ENCODE assay signal across 8 mouse cellular contexts in genomic region chr3:142743973-142744898, GRCm38 (mm10). TPM values are rescaled to one million over a fixed set of nuclear protein-coding genes. Genes with fewer than 3 reads are reported as not detected.
DNase-seq lines count a peak whose midpoint lies in the region; ATAC-seq lines count a peak whose summit lies in the region.

No protein-coding gene starts in this region.

- H3K4me1 ChIP-seq in limb, embryonic 10.5 days = no peaks in the 10 kb centered on the region
- H3K4me1 ChIP-seq in midbrain, embryonic 14.5 days (ENCODE audit: control insufficient read depth, insufficient read depth, low read length) = no peaks in the 10 kb centered on the region

- no peaks in the 10 kb centered on the region for H3K9me3 ChIP-seq in limb, embryonic 10.5 days (replicated peaks)
- no peaks in the 10 kb centered on the region for H3K9me3 ChIP-seq in midbrain, embryonic 14.5 days (ENCODE audit: control insufficient read depth, low read length)

- no peaks in the 10 kb centered on the region for H3K36me3 ChIP-seq in limb, embryonic 10.5 days
- no peaks in the 10 kb centered on the region for H3K36me3 ChIP-seq in midbrain, embryonic 14.5 days (ENCODE audit: control insufficient read depth, insufficient read depth, low read length)

- intact Hi-C loops in heart, postnatal 14 days (cut with DNase I) = no loop called here

- H3K4me3 ChIP-seq in limb, embryonic 10.5 days = no peak overlapping the region
- H3K4me3 ChIP-seq in midbrain, embryonic 14.5 days (replicated peaks; ENCODE audit: low read depth, low read length) = no peak overlapping the region

- DNase-seq in adrenal gland, adult 18-20 months (ENCODE audit: low spot score in 2 of 2) = peak; percentile 28 to 47
- no peak for DNase-seq in adrenal gland, postnatal 4 days (ENCODE audit: low spot score in 2 of 2)
- peak; percentile 93 for DNase-seq in ES-CJ7 (ENCODE audit: low read depth, low spot score)
- DNase-seq in cerebellum, postnatal 10 days = peak; percentile 53 to 59
- peak; percentile 42 to 60 for DNase-seq in heart, postnatal 14 days
- DNase-seq in limb, embryonic 10.5 days (ENCODE audit: low spot score) = peak; percentile 76
- peak; percentile 83 for DNase-seq in midbrain, embryonic 14.5 days
- peak; percentile 27 to 29 for DNase-seq in thymus, postnatal 36 days

- no peak overlapping the region for H3K4me2 ChIP-seq in midbrain, embryonic 14.5 days (ENCODE audit: low read length)

- ATAC-seq in midbrain, embryonic 14.5 days (ENCODE audit: low FRiP score, low TSS enrichment) = 0 out of 2 replicates have a peak, but pooled peaks have one; percentile 49

- H3K27me3 ChIP-seq in limb, embryonic 10.5 days (ENCODE audit: low read depth, poor library complexity, severe bottlenecking) = no peaks in the 10 kb centered on the region
- no peaks in the 10 kb centered on the region for H3K27me3 ChIP-seq in midbrain, embryonic 14.5 days (ENCODE audit: control insufficient read depth, insufficient read depth, low read length)

- 60% methylated on average over 21 of the region's 21 CpGs for WGBS in limb, embryonic 10.5 days
- WGBS in midbrain, embryonic 14.5 days = 61% methylated on average over 21 of the region's 21 CpGs

- H3K27ac ChIP-seq in limb, embryonic 10.5 days = no peak overlapping the region
- H3K27ac ChIP-seq in midbrain, embryonic 14.5 days (replicated peaks; ENCODE audit: low read depth, low read length) = no peak overlapping the region

- no peak overlapping the region for H3K9ac ChIP-seq in midbrain, embryonic 14.5 days (replicated peaks; ENCODE audit: low read length)

RNA-seq across cellular contexts. Expression of gene Gtf2b, which starts 20.6 kb away (rescaled TPM):
- total RNA-seq in adrenal gland, adult 18-20 months (2021) = 10 to 100 TPM; 54.0 to 67.5 TPM
- 10 to 100 TPM; 63.9 to 69.3 TPM for total RNA-seq in adrenal gland, postnatal 4 days (2021)
- total RNA-seq in heart, postnatal 14 days (2021) = 10 to 100 TPM; 20.4 to 21.7 TPM
- 88.7 and 95.4 TPM in 2 replicates for polyA plus RNA-seq in limb, embryonic 10.5 days (2016; fragmentation: Nextera tagmentation; extraction: Ambion mirVana)
- polyA plus RNA-seq in midbrain, embryonic 14.5 days (2014; fragmentation: Nextera tagmentation; extraction: Ambion mirVana) = 87.5 and 89.5 TPM in 2 replicates

RNA-seq across cellular contexts. Expression of gene Kyat3, which starts 43.4 kb away (rescaled TPM):
- 10 to 100 TPM; 21.4 to 23.4 TPM for total RNA-seq in adrenal gland, adult 18-20 months (2021)
- total RNA-seq in adrenal gland, postnatal 4 days (2021) = 10 to 100 TPM; 12.8 to 38.7 TPM
- total RNA-seq in heart, postnatal 14 days (2021) = 1 to 10 TPM; 5.4 to 8.2 TPM
- polyA plus RNA-seq in limb, embryonic 10.5 days (2016; fragmentation: Nextera tagmentation; extraction: Ambion mirVana) = 11.2 and 13.1 TPM in 2 replicates
- 2.7 and 4.2 TPM in 2 replicates for polyA plus RNA-seq in midbrain, embryonic 14.5 days (2014; fragmentation: Nextera tagmentation; extraction: Ambion mirVana)

Comparison
In these comparisons a context has a peak if more than half of its experiments do, and no peak if none do; other contexts are left out.
1. DNase-seq: peak in adrenal gland, adult 18-20 months (2 of 2), ES-CJ7 (single experiment), cerebellum, postnatal 10 days (2 of 2), heart, postnatal 14 days (2 of 2), limb, embryonic 10.5 days (single experiment), midbrain, embryonic 14.5 days (single experiment) and thymus, postnatal 36 days (2 of 2); none in adrenal gland, postnatal 4 days (0 of 2).